Mouse (Mus musculus): Measurements from ENCODE around the gene D10Wsu102e.

The D10Wsu102e gene

GRCm38 (mm10) chr10:83353680-83354332 lies 6.2 kb upstream of the D10Wsu102e start:
- H3K4me1 ChIP-seq (replicated peaks; ENCODE audit: low read depth, low read length): peaks cover 20% of the 10 kb centered on the region

GRCm38 (mm10) chr10:83354333-83354719 lies 5.7 kb upstream of the D10Wsu102e start:
- Histone ChIP-seq H3K4me1 (replicated peaks; ENCODE audit: low read depth, low read length) (peaks cover 22% of the 10 kb centered on the region), H3K27me3 (ENCODE audit: insufficient read depth, low read length) (no peaks in the 10 kb centered on the region), H3K9me3 (ENCODE audit: low read length) (peaks cover 19% of the 10 kb centered on the region), H3K36me3 (ENCODE audit: insufficient read depth, low read length) (peaks cover 12% of the 10 kb centered on the region; the same call in 1 of the 2 replicates), H3K4me3 (replicated peaks; ENCODE audit: low read length) (no peak overlapping the region)
- no peak for TF ChIP-seq POU5F1 (IDR thresholded peaks at IDR 0.05; ENCODE audit: borderline replicate concordance, low read length)
- no peak; the same call in 1 of the 2 replicates for TF ChIP-seq CTCF (conservative IDR thresholded peaks at IDR 0.05; ENCODE audit: low read length)
- no peak for TF ChIP-seq NANOG (IDR thresholded peaks at IDR 0.05; ENCODE audit: borderline replicate concordance, low read length)

More at GRCm38 (mm10) chr10:83353680-83354332, 6.2 kb upstream of the D10Wsu102e start:
- no peak for TF ChIP-seq POU5F1 (IDR thresholded peaks at IDR 0.05; ENCODE audit: borderline replicate concordance, low read length)
- TF ChIP-seq NANOG (IDR thresholded peaks at IDR 0.05; ENCODE audit: borderline replicate concordance, low read length): no peak
- TF ChIP-seq CTCF (conservative IDR thresholded peaks at IDR 0.05; ENCODE audit: low read length): no peak
- Histone ChIP-seq H3K4me3 (replicated peaks; ENCODE audit: low read length) (no peak overlapping the region), H3K36me3 (ENCODE audit: insufficient read depth, low read length) (peaks cover 12% of the 10 kb centered on the region; the same call in 1 of the 2 replicates), H3K27me3 (ENCODE audit: insufficient read depth, low read length) (no peaks in the 10 kb centered on the region), H3K9me3 (ENCODE audit: low read length) (peaks cover 19% of the 10 kb centered on the region)

- Histone ChIP-seq H3K4me3 (replicated peaks; ENCODE audit: low read length) (no peak overlapping the region), H3K9me3 (ENCODE audit: low read length) (peaks cover 24% of the 10 kb centered on the region), H3K36me3 (ENCODE audit: insufficient read depth, low read length) (peaks cover 5% of the 10 kb centered on the region), H3K27me3 (ENCODE audit: insufficient read depth, low read length) (no peaks in the 10 kb centered on the region), H3K4me1 (replicated peaks; ENCODE audit: low read depth, low read length) (peaks cover 25% of the 10 kb centered on the region)
- TF ChIP-seq NANOG (IDR thresholded peaks at IDR 0.05; ENCODE audit: borderline replicate concordance, low read length) (no peak), CTCF (conservative IDR thresholded peaks at IDR 0.05; ENCODE audit: low read length) (no peak), POU5F1 (IDR thresholded peaks at IDR 0.05; ENCODE audit: borderline replicate concordance, low read length) (no peak)
These were observed 3.6 kb upstream of the D10Wsu102e start for GRCm38 (mm10) chr10:83356416-83356815.

GRCm38 (mm10) chr10:83359451-83359850 lies 570 bp upstream of the D10Wsu102e start:
- TF ChIP-seq CTCF (conservative IDR thresholded peaks at IDR 0.05; ENCODE audit: low read length) (no peak), POU5F1 (IDR thresholded peaks at IDR 0.05; ENCODE audit: borderline replicate concordance, low read length) (no peak), NANOG (IDR thresholded peaks at IDR 0.05; ENCODE audit: borderline replicate concordance, low read length) (no peak)
- peaks cover 33% of the 10 kb centered on the region for H3K36me3 ChIP-seq (ENCODE audit: insufficient read depth, low read length)
- no peaks in the 10 kb centered on the region for H3K27me3 ChIP-seq (ENCODE audit: insufficient read depth, low read length)
- H3K4me3 ChIP-seq (replicated peaks; ENCODE audit: low read length): peak overlapping the region; percentile 96; the same call in 1 of the 2 replicates
- H3K9me3 ChIP-seq (ENCODE audit: low read length): peaks cover 44% of the 10 kb centered on the region
- peaks cover 32% of the 10 kb centered on the region for H3K4me1 ChIP-seq (replicated peaks; ENCODE audit: low read depth, low read length)

GRCm38 (mm10) chr10:83360356-83360755 lies 335 bp downstream of the D10Wsu102e start:
- Histone ChIP-seq H3K27me3 (ENCODE audit: insufficient read depth, low read length) (no peaks in the 10 kb centered on the region), H3K9me3 (ENCODE audit: low read length) (peaks cover 44% of the 10 kb centered on the region), H3K4me1 (replicated peaks; ENCODE audit: low read depth, low read length) (peaks cover 32% of the 10 kb centered on the region)

GRCm38 (mm10) chr10:83361643-83362382 lies 1.8 kb downstream of the D10Wsu102e start:
- H3K36me3 ChIP-seq (ENCODE audit: insufficient read depth, low read length): peaks cover 57% of the 10 kb centered on the region
- peaks cover 58% of the 10 kb centered on the region for H3K9me3 ChIP-seq (ENCODE audit: low read length)
- H3K4me3 ChIP-seq (replicated peaks; ENCODE audit: low read length): peak overlapping the region; percentile 96
- TF ChIP-seq CTCF (conservative IDR thresholded peaks at IDR 0.05; ENCODE audit: low read length): peak; percentile 60
- TF ChIP-seq NANOG (IDR thresholded peaks at IDR 0.05; ENCODE audit: borderline replicate concordance, low read length): no peak
- TF ChIP-seq POU5F1 (IDR thresholded peaks at IDR 0.05; ENCODE audit: borderline replicate concordance, low read length): no peak
- no peaks in the 10 kb centered on the region for H3K27me3 ChIP-seq (ENCODE audit: insufficient read depth, low read length)
- H3K4me1 ChIP-seq (replicated peaks; ENCODE audit: low read depth, low read length): peaks cover 23% of the 10 kb centered on the region

More at GRCm38 (mm10) chr10:83360356-83360755, 335 bp downstream of the D10Wsu102e start:
- Histone ChIP-seq H3K4me3 (replicated peaks; ENCODE audit: low read length) (peak overlapping the region; percentile 96), H3K36me3 (ENCODE audit: insufficient read depth, low read length) (peaks cover 42% of the 10 kb centered on the region)
- TF ChIP-seq CTCF (conservative IDR thresholded peaks at IDR 0.05; ENCODE audit: low read length): no peak
- TF ChIP-seq POU5F1 (IDR thresholded peaks at IDR 0.05; ENCODE audit: borderline replicate concordance, low read length): no peak
- no peak for TF ChIP-seq NANOG (IDR thresholded peaks at IDR 0.05; ENCODE audit: borderline replicate concordance, low read length)

GRCm38 (mm10) chr10:83363451-83363850 lies 3.4 kb downstream of the D10Wsu102e start:
- Histone ChIP-seq H3K9me3 (ENCODE audit: low read length) (peaks cover 74% of the 10 kb centered on the region), H3K27me3 (ENCODE audit: insufficient read depth, low read length) (no peaks in the 10 kb centered on the region), H3K4me1 (replicated peaks; ENCODE audit: low read depth, low read length) (peaks cover 23% of the 10 kb centered on the region), H3K4me3 (replicated peaks; ENCODE audit: low read length) (no peak overlapping the region), H3K36me3 (ENCODE audit: insufficient read depth, low read length) (peaks cover 73% of the 10 kb centered on the region)
- TF ChIP-seq CTCF (conservative IDR thresholded peaks at IDR 0.05; ENCODE audit: low read length) (no peak), NANOG (IDR thresholded peaks at IDR 0.05; ENCODE audit: borderline replicate concordance, low read length) (no peak), POU5F1 (IDR thresholded peaks at IDR 0.05; ENCODE audit: borderline replicate concordance, low read length) (no peak)

GRCm38 (mm10) chr10:83368918-83369317 lies 8.9 kb downstream of the D10Wsu102e start:
- Histone ChIP-seq H3K9me3 (ENCODE audit: low read length) (peaks cover 100% of the 10 kb centered on the region), H3K36me3 (ENCODE audit: insufficient read depth, low read length) (peaks cover 100% of the 10 kb centered on the region), H3K4me1 (replicated peaks; ENCODE audit: low read depth, low read length) (no peaks in the 10 kb centered on the region), H3K4me3 (replicated peaks; ENCODE audit: low read length) (no peak overlapping the region), H3K27me3 (ENCODE audit: insufficient read depth, low read length) (no peaks in the 10 kb centered on the region)
- TF ChIP-seq POU5F1 (IDR thresholded peaks at IDR 0.05; ENCODE audit: borderline replicate concordance, low read length) (no peak), CTCF (conservative IDR thresholded peaks at IDR 0.05; ENCODE audit: low read length) (no peak), NANOG (IDR thresholded peaks at IDR 0.05; ENCODE audit: borderline replicate concordance, low read length) (no peak)
